Mouse (Mus musculus) hindbrain, embryonic 11.5 days (tissue): ENCODE data around the gene Foxd3. TPM values are rescaled to one million over a fixed set of nuclear protein-coding genes. Genes with fewer than 3 reads are reported as not detected.

Source experiments
- ATAC-seq: fragments of 200-750 bp; cut with Nextera tagmentation; 2 replicates; pipeline ENCODE4 v1.8.0; 2017; ENCODE audit warnings: mild to moderate bottlenecking, moderate TSS enrichment, moderate library complexity; ENCODE audit not compliant: low FRiP score
- DNase-seq: peaks from one replicate; pipeline ENCODE4 v3.0.0-alpha.2; 2015; ENCODE audit warnings: low spot score
- H3K27ac ChIP-seq: fragments of 300-500 bp; sonication (generic); 2 replicates; pipeline ENCODE4 v1.5.1; 2014; ENCODE audit warnings: mild to moderate bottlenecking, low read depth, low read length
- H3K27me3 ChIP-seq: fragments of 300-500 bp; sonication (generic); 2 replicates; pipeline ENCODE4 v1.6.1; 2014; ENCODE audit warnings: mild to moderate bottlenecking, low read length, moderate library complexity, mixed read lengths; ENCODE audit not compliant: control insufficient read depth, insufficient read depth
- H3K36me3 ChIP-seq: fragments of 300-500 bp; sonication (generic); 2 replicates; pipeline ENCODE4 v1.6.1; 2014; ENCODE audit warnings: mild to moderate bottlenecking, low read length, moderate library complexity, mixed read lengths; ENCODE audit not compliant: control insufficient read depth, insufficient read depth
- H3K4me1 ChIP-seq: fragments of 300-500 bp; sonication (generic); replicated peaks from 2 replicates; pipeline ENCODE4 v1.6.1; 2014; ENCODE audit warnings: low read length, mixed read lengths; ENCODE audit not compliant: control insufficient read depth, insufficient read depth
- H3K4me2 ChIP-seq: fragments of 300-500 bp; sonication (generic); replicated peaks from 2 replicates; pipeline ENCODE4 v1.6.1; 2014; ENCODE audit warnings: mild to moderate bottlenecking, low read depth, low read length
- H3K4me3 ChIP-seq: fragments of 300-500 bp; sonication (generic); 2 replicates; pipeline ENCODE4 v1.5.1; 2014; ENCODE audit warnings: low read depth, low read length
- H3K9ac ChIP-seq: fragments of 300-500 bp; sonication (generic); 2 replicates; pipeline ENCODE4 v1.6.1; 2014; ENCODE audit warnings: low read depth, low read length
- H3K9me3 ChIP-seq: fragments of 300-500 bp; sonication (generic); 2 replicates; pipeline ENCODE4 v1.6.1; 2016; ENCODE audit warnings: low read length; ENCODE audit not compliant: control insufficient read depth
- WGBS: fragments of 180-500 bp; shearing (Covaris S2); extraction: QIAGEN DNeasy Blood & Tissue Kit; methylation state at CpG from one replicate; pipeline ENCODE4 v1.1.7; 2014; 5-methylcytosine and 5-hydroxymethylcytosine counted together
- polyA plus RNA-seq: library from polyadenylated mRNA; unstranded; fragments of >200 nt; fragmentation: Nextera tagmentation; extraction: Ambion mirVana; gene quantifications from 2 replicates; pipeline ENCODE4 v1.2.1, GENCODE M21; 2014

Gene Foxd3
- polyA plus RNA-seq, 1 experiment from 2014 or later = 2.2 TPM

DNA sequence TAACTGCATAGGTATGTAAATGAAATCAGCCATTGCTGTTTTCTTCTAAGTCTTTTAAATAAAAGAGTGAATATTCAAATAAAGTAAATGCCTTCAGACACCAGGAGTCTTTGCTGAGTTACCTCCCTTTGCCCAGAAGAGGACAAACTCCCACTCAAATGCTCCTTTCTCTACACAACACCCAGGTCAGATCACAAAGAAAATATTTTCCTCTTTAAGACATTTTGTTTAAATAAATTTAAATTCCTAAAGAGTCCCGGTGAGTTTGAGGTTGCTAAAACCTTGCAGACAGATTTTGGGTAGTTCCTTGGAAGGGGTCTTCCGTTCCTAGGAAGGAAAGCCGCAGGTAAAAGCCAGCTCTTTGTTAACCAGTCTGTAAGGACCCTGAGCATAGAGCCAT, 14.2 kb upstream of the Foxd3 start:
- H3K27me3 ChIP-seq = peaks cover 10% of the 10 kb centered on the region; the same call in 1 of the 2 replicates
- no peak overlapping the region for H3K4me2 ChIP-seq
- ATAC-seq (no peak), DNase-seq (no peak)
- H3K9ac ChIP-seq = no peak overlapping the region
- H3K36me3 ChIP-seq = no peaks in the 10 kb centered on the region
- H3K27ac ChIP-seq = no peak overlapping the region
- H3K4me1 ChIP-seq = no peaks in the 10 kb centered on the region
- WGBS = 26% methylated on average over 3 of the region's 3 CpGs
- H3K9me3 ChIP-seq = no peaks in the 10 kb centered on the region
- no peak overlapping the region for H3K4me3 ChIP-seq

GRCm38 (mm10) chr4:99645560-99645959, 10.5 kb upstream of the Foxd3 start:
- H3K4me3 ChIP-seq = no peak overlapping the region
- H3K9ac ChIP-seq = no peak overlapping the region
- whole genome bisulfite sequencing = 87% methylated on average over 4 of the region's 4 CpGs
- H3K36me3 ChIP-seq = no peaks in the 10 kb centered on the region
- H3K27ac ChIP-seq = no peak overlapping the region
- DNase-seq (no peak), ATAC-seq (no peak)
- no peaks in the 10 kb centered on the region for H3K4me1 ChIP-seq
- no peaks in the 10 kb centered on the region for H3K9me3 ChIP-seq
- peaks cover 42% of the 10 kb centered on the region for H3K27me3 ChIP-seq
- no peak overlapping the region for H3K4me2 ChIP-seq

DNA sequence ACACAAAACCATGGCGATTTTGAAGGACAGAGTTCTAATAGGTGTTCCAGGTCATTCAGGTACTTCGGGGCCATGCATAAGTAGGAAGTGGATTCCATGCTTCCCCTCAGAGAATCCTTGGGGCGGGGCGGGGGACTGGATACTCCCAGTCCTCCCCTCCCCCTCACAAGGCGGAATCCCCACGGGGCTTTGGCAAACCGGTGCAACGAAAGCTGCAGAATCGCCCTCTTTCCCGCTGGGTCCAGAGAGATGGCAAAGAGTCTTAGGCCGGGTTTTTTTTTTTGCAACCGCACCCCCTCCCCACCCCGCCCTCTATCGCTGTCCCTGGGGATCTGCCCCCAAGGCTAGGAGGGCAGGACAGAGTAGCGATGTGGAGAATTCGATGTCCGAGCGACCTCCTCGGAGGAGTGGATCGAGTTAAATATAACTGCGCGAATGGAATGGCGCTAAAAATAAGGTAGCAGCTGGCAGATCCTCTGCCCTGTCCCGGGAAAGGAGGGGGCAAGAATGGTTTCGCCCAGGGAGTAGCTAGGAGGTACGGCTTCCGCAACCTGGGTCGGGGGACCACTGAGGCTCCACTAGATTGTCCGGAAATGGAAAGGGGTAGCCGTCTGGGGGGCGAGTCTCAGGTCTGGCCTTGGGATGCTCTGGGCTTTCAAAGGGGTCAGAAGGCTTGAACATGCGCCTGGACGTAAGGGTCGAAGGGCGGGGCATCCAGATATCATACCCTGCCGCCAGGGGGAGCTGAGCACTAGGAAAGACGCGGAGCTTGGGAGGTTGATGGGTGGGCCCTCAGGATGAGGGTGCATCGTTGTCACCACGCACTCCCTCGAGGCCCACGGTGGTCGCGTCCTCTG, 5.8 kb upstream of the Foxd3 start:
- WGBS = 3% methylated on average over 44 of the region's 44 CpGs
- no peaks in the 10 kb centered on the region; the same call in 1 of the 2 replicates for H3K4me1 ChIP-seq
- peaks cover 78% of the 10 kb centered on the region for H3K27me3 ChIP-seq
- no peaks in the 10 kb centered on the region for H3K36me3 ChIP-seq
- H3K27ac ChIP-seq = no peak overlapping the region
- DNase-seq (peak; percentile 57), ATAC-seq (peak; percentile 41; the same call in 1 of the 2 replicates)
- no peak overlapping the region for H3K9ac ChIP-seq
- no peaks in the 10 kb centered on the region for H3K9me3 ChIP-seq
- no peak overlapping the region for H3K4me2 ChIP-seq
- H3K4me3 ChIP-seq = no peak overlapping the region

- H3K4me2 ChIP-seq = peak overlapping the region; percentile 17
- peaks cover 3% of the 10 kb centered on the region for H3K4me1 ChIP-seq
- no peaks in the 10 kb centered on the region for H3K36me3 ChIP-seq
- no peaks in the 10 kb centered on the region for H3K9me3 ChIP-seq
- peaks cover 83% of the 10 kb centered on the region for H3K27me3 ChIP-seq
- WGBS = 2% methylated on average over 58 of the region's 59 CpGs
- H3K9ac ChIP-seq = no peak overlapping the region
- H3K4me3 ChIP-seq = peak overlapping the region; percentile 16; the same call in 1 of the 2 replicates
- H3K27ac ChIP-seq = no peak overlapping the region
- peak; percentile 70 for DNase-seq
- peak; percentile 53; the same call in 1 of the 2 replicates for ATAC-seq
Observed at GRCm38 (mm10) chr4:99650945-99651690, 5.0 kb upstream of the Foxd3 start.

DNA sequence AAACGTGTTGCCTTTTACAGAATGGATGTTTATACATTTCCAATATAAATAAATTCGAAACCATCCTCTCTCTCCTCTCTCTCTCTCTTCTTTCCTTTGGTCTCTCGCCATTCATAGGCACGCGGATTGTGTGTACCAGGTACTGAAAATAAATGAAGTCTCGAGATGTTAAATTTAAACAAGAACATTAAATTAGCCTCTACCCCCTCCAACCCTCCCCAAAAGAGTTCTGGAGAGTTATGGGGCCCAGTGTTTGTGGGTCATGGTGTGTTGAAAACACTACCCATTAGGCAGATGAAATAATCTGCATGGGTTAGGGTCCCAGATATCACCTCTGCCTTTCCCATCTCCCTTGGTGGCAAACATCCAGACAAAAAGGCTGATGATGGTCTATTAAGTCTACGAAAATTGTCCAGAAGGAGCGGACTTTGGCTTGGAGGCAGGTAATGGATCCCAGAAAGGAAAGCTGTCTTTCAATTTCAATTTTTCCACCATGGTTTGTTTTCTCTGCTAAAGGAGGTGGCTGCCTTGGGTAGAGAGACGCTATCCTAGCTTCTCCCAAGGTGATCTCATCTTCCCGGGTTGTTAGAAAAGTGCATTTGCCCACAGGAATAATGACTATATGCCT, 4.2 kb upstream of the Foxd3 start:
- H3K4me3 ChIP-seq = 0 out of 2 replicates have a peak overlapping the region, but pooled peaks have one; percentile 2

DNA sequence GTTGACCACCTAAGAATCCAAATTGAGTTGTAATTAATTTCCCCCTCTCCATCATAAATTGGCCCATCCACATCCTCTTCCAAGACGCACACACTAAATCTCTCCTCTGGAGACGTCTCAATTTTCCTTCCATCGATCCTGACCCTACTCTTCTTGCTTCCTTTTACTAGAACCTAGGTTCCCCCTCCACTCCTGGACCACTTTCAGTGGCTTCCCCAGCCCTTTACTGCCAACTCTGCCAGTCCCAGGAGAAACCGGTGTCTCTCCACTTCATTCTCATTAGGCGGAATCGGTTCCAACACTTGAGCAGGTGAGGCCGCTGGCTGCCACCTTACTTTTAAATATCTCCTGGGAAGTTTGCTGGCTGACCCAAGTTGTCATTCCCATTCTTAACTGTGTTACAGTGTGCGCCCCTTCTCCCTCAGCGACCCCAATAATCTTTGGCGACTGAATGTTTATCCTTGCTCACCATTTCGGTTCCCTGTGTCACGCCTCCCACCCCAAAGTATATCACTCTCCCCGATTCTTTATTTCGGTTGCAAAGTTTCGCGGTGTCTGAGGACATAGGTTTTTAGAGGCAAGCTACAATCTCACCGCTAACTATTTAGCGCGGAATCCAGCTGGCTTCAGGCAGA, 3.4 kb upstream of the Foxd3 start:
- peaks cover 89% of the 10 kb centered on the region for H3K27me3 ChIP-seq
- DNase-seq = no peak
- 2% methylated on average over 19 of the region's 19 CpGs for WGBS
- no peak overlapping the region for H3K27ac ChIP-seq
- peak overlapping the region; percentile 13; the same call in 1 of the 2 replicates for H3K4me3 ChIP-seq
- H3K4me1 ChIP-seq = peaks cover 10% of the 10 kb centered on the region
- no peak for ATAC-seq
- H3K9me3 ChIP-seq = no peaks in the 10 kb centered on the region
- H3K4me2 ChIP-seq = no peak overlapping the region
- no peaks in the 10 kb centered on the region for H3K36me3 ChIP-seq
- H3K9ac ChIP-seq = no peak overlapping the region

More for the DNA sequence above, 4.2 kb upstream of the Foxd3 start:
- ATAC-seq = no peak
- DNase-seq = peak; percentile 54
- Histone ChIP-seq H3K36me3 (no peaks in the 10 kb centered on the region), H3K4me2 (no peak overlapping the region), H3K4me1 (peaks cover 3% of the 10 kb centered on the region), H3K27ac (no peak overlapping the region), H3K9me3 (no peaks in the 10 kb centered on the region), H3K27me3 (peaks cover 88% of the 10 kb centered on the region), H3K9ac (no peak overlapping the region)
- WGBS = 19% methylated on average over 10 of the region's 10 CpGs

DNA sequence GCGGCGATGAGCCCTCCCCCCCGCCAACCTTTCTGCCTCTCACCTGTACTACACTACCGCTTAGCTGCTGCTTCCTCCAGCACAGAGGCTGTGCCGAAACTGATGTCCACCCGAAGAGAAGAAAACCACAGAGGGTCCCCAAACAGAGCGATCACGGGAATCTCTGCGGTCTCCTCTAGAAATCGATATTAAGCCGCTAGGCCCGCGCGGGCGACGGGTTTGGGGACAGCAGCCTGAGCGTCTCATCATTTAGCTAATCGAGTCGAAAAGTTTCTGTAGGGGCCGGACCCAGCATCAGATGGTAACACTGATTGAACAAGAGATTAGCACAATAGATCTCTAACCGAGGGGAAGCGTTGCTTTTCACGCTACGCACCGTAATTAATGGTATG, 2.9 kb upstream of the Foxd3 start:
- H3K4me3 ChIP-seq = 0 out of 2 replicates have a peak overlapping the region, but pooled peaks have one; percentile 6

More for the DNA sequence above, 2.9 kb upstream of the Foxd3 start:
- H3K27ac ChIP-seq = no peak overlapping the region
- WGBS = under 1% methylated on average over 25 of the region's 25 CpGs
- peaks cover 11% of the 10 kb centered on the region for H3K4me1 ChIP-seq
- 0 out of 2 replicates have a peak overlapping the region, but pooled peaks have one; percentile 5 for H3K9ac ChIP-seq
- H3K27me3 ChIP-seq = peaks cover 91% of the 10 kb centered on the region
- no peaks in the 10 kb centered on the region for H3K36me3 ChIP-seq
- ATAC-seq = peak; percentile 23; the same call in 1 of the 2 replicates
- no peak overlapping the region for H3K4me2 ChIP-seq
- no peaks in the 10 kb centered on the region for H3K9me3 ChIP-seq
- peak; percentile 77 for DNase-seq
